In the genomic region with DNA sequence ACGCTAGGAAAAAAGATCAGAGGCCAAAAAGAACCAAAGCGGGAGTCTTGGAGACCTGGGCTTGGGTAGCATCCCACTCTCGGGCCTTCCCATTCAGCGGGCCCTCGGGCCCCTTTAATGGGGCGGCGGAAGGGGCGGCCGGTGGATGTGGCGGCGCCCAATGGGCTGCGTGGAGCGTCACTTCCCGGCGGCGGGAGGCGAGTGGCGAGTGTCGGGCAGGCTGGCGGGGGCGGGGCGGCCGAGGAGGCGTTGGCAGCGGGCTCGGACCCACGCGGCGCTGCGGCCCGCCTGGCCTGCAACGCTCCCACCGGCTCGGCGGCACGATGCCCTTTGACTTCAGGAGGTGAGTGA, we compare ENCODE assay signal across 8 mouse cellular contexts. TPM values are rescaled to one million over a fixed set of nuclear protein-coding genes. Genes with fewer than 3 reads are reported as not detected.
DNase-seq lines count a peak whose midpoint lies in the region; ATAC-seq and TF ChIP-seq lines count a peak whose summit lies in the region.

A gene (plus strand): TSS at position 200 of the 351 bp plus-strand sequence.

- H3K79me2 ChIP-seq in CH12.LX (replicated peaks; ENCODE audit: control insufficient read depth, extremely low read depth, insufficient read depth, poor library complexity, severe bottlenecking): peaks cover 40% of the 10 kb centered on the region

- H3K4me1 ChIP-seq in CH12.LX (ENCODE audit: control insufficient read depth in 1 of 2, insufficient read depth in 2 of 2): peaks cover 8 to 41% of the 10 kb centered on the region in 2 experiments
- H3K4me1 ChIP-seq in forebrain, embryonic 13.5 days: peaks cover 33% of the 10 kb centered on the region
- H3K4me1 ChIP-seq in heart, postnatal 0 days (ENCODE audit: control insufficient read depth, insufficient read depth): peaks cover 20% of the 10 kb centered on the region
- peaks cover 19 to 23% of the 10 kb centered on the region in 2 experiments for H3K4me1 ChIP-seq in liver, embryonic 14.5 days (replicated peaks; ENCODE audit: control insufficient read depth in 2 of 2, insufficient read depth in 2 of 2, low read length in 1 of 2)
- peaks cover 32% of the 10 kb centered on the region for H3K4me1 ChIP-seq in stomach, embryonic 15.5 days

- no peak for TF ChIP-seq CTCF in CH12.LX (conservative IDR thresholded peaks at IDR 0.05 in 1 of 2, IDR thresholded peaks at IDR 0.05 in 1 of 2; ENCODE audit: low read depth in 2 of 2, low read length in 2 of 2)
- no peak for TF ChIP-seq CTCF in heart, postnatal 0 days (IDR thresholded peaks at IDR 0.05; ENCODE audit: low read depth)
- TF ChIP-seq CTCF in liver, embryonic 14.5 days (IDR thresholded peaks at IDR 0.05; ENCODE audit: low read depth): no peak

- peak within 1 kb of the TSS; percentile 63; the same call in 1 of the 2 replicates for H3K27ac ChIP-seq in CH12.LX (ENCODE audit: insufficient read depth, low read depth)
- peak within 1 kb of the TSS; percentile 69 for H3K27ac ChIP-seq in forebrain, embryonic 13.5 days
- peak within 1 kb of the TSS; percentile 74 for H3K27ac ChIP-seq in heart, postnatal 0 days (ENCODE audit: low read depth)
- peak within 1 kb of the TSS; percentile 48 for H3K27ac ChIP-seq in liver, embryonic 14.5 days
- peak within 1 kb of the TSS; percentile 62 for H3K27ac ChIP-seq in stomach, embryonic 15.5 days

- peaks cover 17% of the 10 kb centered on the region for H3K9me3 ChIP-seq in CH12.LX (replicated peaks; ENCODE audit: low read length)
- H3K9me3 ChIP-seq in forebrain, embryonic 13.5 days (replicated peaks): 0 out of 2 replicates have a peak, but pooled peaks cover 3% of the 10 kb centered on the region
- no peaks in the 10 kb centered on the region for H3K9me3 ChIP-seq in heart, postnatal 0 days (replicated peaks; ENCODE audit: control insufficient read depth, low read length)
- H3K9me3 ChIP-seq in liver, embryonic 14.5 days (ENCODE audit: control insufficient read depth, low read length): no peaks in the 10 kb centered on the region
- H3K9me3 ChIP-seq in stomach, embryonic 15.5 days: no peaks in the 10 kb centered on the region

- H3K4me2 ChIP-seq in CH12.LX (ENCODE audit: insufficient read depth, low read depth, poor library complexity, severe bottlenecking): peak within 1 kb of the TSS; percentile 85
- H3K4me2 ChIP-seq in forebrain, embryonic 13.5 days: peak within 1 kb of the TSS; percentile 97
- peak within 1 kb of the TSS; percentile 97 for H3K4me2 ChIP-seq in heart, postnatal 0 days (ENCODE audit: low read depth, low read length)
- peak within 1 kb of the TSS; percentile 90 for H3K4me2 ChIP-seq in liver, embryonic 14.5 days (ENCODE audit: low read depth)
- peak within 1 kb of the TSS; percentile 81 for H3K4me2 ChIP-seq in stomach, embryonic 15.5 days

- TF ChIP-seq POLR2A in CH12.LX (IDR thresholded peaks at IDR 0.05; ENCODE audit: low read depth, low read length): peak; percentile 91

- H3K36me3 ChIP-seq in CH12.LX (replicated peaks in 1 of 2; ENCODE audit: control insufficient read depth in 1 of 2, insufficient read depth in 1 of 2, low read length in 1 of 2): peaks cover 22 to 30% of the 10 kb centered on the region in 2 experiments
- H3K36me3 ChIP-seq in forebrain, embryonic 13.5 days (ENCODE audit: poor library complexity, severe bottlenecking): peaks cover 29% of the 10 kb centered on the region
- peaks cover 20% of the 10 kb centered on the region for H3K36me3 ChIP-seq in heart, postnatal 0 days (replicated peaks; ENCODE audit: control insufficient read depth, insufficient read depth, low read length)
- H3K36me3 ChIP-seq in liver, embryonic 14.5 days (replicated peaks; ENCODE audit: control insufficient read depth, insufficient read depth, low read depth): no peaks in the 10 kb centered on the region
- H3K36me3 ChIP-seq in stomach, embryonic 15.5 days: no peaks in the 10 kb centered on the region; the same call in none of the 2 replicates

- dilution Hi-C loops in CH12.LX (cut with MboI; ENCODE audit: extremely low pct_ligation_motif_present, extremely low pct_unique_long_range_greater_than_20kb, low sequenced_read_pairs): no loop called here

- peak; percentile 77 for DNase-seq in CH12.LX (ENCODE audit: extremely low read depth)
- peak; percentile 46 for DNase-seq in c-Kit-positive CD71-positive TER-119-positive erythroid progenitor cells, embryonic 14.5 days (ENCODE audit: low spot score)
- DNase-seq in heart, postnatal 0 days (ENCODE audit: low spot score): peak; percentile 85
- peak; percentile 95 to 98 for DNase-seq in kidney, postnatal 36 days
- DNase-seq in liver, embryonic 14.5 days (ENCODE audit: low read depth in 3 of 3, low spot score in 3 of 3): peak; percentile 49 to 65 (median 52)
- DNase-seq in neural tube, embryonic 10.5 days (ENCODE audit: extremely low spot score, low spot score): peak; percentile 90

- ATAC-seq in forebrain, embryonic 13.5 days: peak; percentile 98
- ATAC-seq in heart, postnatal 0 days (ENCODE audit: insufficient read depth, low read depth): peak; percentile 96
- ATAC-seq in liver, embryonic 14.5 days (ENCODE audit: insufficient read depth): peak; percentile 87
- ATAC-seq in stomach, embryonic 15.5 days (ENCODE audit: insufficient read depth, low FRiP score, low read depth): peak; percentile 91

- in situ Hi-C loops in CH12.LX (cut with MboI; ENCODE audit: low pct_ligation_motif_present, low pct_unique_long_range_greater_than_20kb, low sequenced_read_pairs): no loop called here

- TF ChIP-seq RAD21 in CH12.LX (IDR thresholded peaks at IDR 0.05; ENCODE audit: low read depth, low read length): no peak; the same call in 1 of the 2 replicates

- peak within 1 kb of the TSS; percentile 75 to 97 (median 86) for H3K4me3 ChIP-seq in CH12.LX (replicated peaks in 1 of 3; ENCODE audit: low read depth in 2 of 3, low read length in 2 of 3, poor library complexity in 1 of 3)
- H3K4me3 ChIP-seq in forebrain, embryonic 13.5 days: peak within 1 kb of the TSS; percentile 83
- H3K4me3 ChIP-seq in heart, postnatal 0 days (ENCODE audit: low read depth, low read length): peak within 1 kb of the TSS; percentile 72
- peak within 1 kb of the TSS; percentile 59 to 67 for H3K4me3 ChIP-seq in liver, embryonic 14.5 days (ENCODE audit: insufficient read depth in 1 of 2, low read depth in 2 of 2, low read length in 2 of 2)
- peak within 1 kb of the TSS; percentile 67 for H3K4me3 ChIP-seq in stomach, embryonic 15.5 days (replicated peaks)

- no peaks in the 10 kb centered on the region for H3K27me3 ChIP-seq in CH12.LX (replicated peaks)
- 0 out of 2 replicates have a peak, but pooled peaks cover 3% of the 10 kb centered on the region for H3K27me3 ChIP-seq in forebrain, embryonic 13.5 days
- H3K27me3 ChIP-seq in heart, postnatal 0 days (ENCODE audit: control insufficient read depth, insufficient read depth, low read length): no peaks in the 10 kb centered on the region
- H3K27me3 ChIP-seq in liver, embryonic 14.5 days (ENCODE audit: control insufficient read depth, insufficient read depth, low read length): no peaks in the 10 kb centered on the region
- H3K27me3 ChIP-seq in stomach, embryonic 15.5 days (replicated peaks): no peaks in the 10 kb centered on the region

- under 1% methylated on average over 32 of the region's 36 CpGs for WGBS in forebrain, embryonic 13.5 days
- under 1% methylated on average over 34 of the region's 36 CpGs for WGBS in heart, postnatal 0 days
- under 1% methylated on average over 35 of the region's 36 CpGs for WGBS in liver, embryonic 14.5 days (ENCODE audit: insufficient replicate concordance)
- WGBS in stomach, embryonic 15.5 days: under 1% methylated on average over 29 of the region's 36 CpGs

- H3K9ac ChIP-seq in CH12.LX (ENCODE audit: insufficient read depth, low read depth): peak within 1 kb of the TSS; percentile 93
- H3K9ac ChIP-seq in forebrain, embryonic 13.5 days: peak within 1 kb of the TSS; percentile 94
- peak within 1 kb of the TSS; percentile 75 for H3K9ac ChIP-seq in heart, postnatal 0 days (replicated peaks; ENCODE audit: low read depth, low read length)
- H3K9ac ChIP-seq in liver, embryonic 14.5 days (replicated peaks): peak within 1 kb of the TSS; percentile 72
- H3K9ac ChIP-seq in stomach, embryonic 15.5 days: peak within 1 kb of the TSS; percentile 73

- TF ChIP-seq EP300 in CH12.LX (IDR thresholded peaks at IDR 0.05; ENCODE audit: low read length): no peak
- no peak for TF ChIP-seq EP300 in heart, postnatal 0 days (IDR thresholded peaks at IDR 0.05; ENCODE audit: low read depth)
- no peak for TF ChIP-seq EP300 in liver, embryonic 14.5 days (IDR thresholded peaks at IDR 0.05; ENCODE audit: low read depth)

TF ChIP-seq in CH12.LX, 34 proteins besides CTCF, POLR2A, EP300 and RAD21 (continues in another document):
- TF ChIP-seq POLR2AphosphoS2 (IDR thresholded peaks at IDR 0.05; ENCODE audit: low read depth, low read length) (no peak), ZKSCAN1 (IDR thresholded peaks at IDR 0.05; ENCODE audit: borderline replicate concordance, low read depth, low read length) (no peak), NRF1 (IDR thresholded peaks at IDR 0.05; ENCODE audit: low read depth, low read length) (no peak), JUN (IDR thresholded peaks at IDR 0.05; ENCODE audit: insufficient read depth, low read depth, low read length) (no peak), SMC3 (IDR thresholded peaks at IDR 0.05; ENCODE audit: low read depth, low read length) (no peak), CHD1 (IDR thresholded peaks at IDR 0.05; ENCODE audit: low read depth, low read length) (no peak), MAZ (IDR thresholded peaks at IDR 0.05; ENCODE audit: low read depth, low read length) (peak; percentile 70; the same call in 1 of the 2 replicates), ZMIZ1 (IDR thresholded peaks at IDR 0.05; ENCODE audit: low read depth, low read length) (peak; percentile 75), USF1 (IDR thresholded peaks at IDR 0.05; ENCODE audit: low read depth, low read length) (no peak), ETS1 (conservative IDR thresholded peaks at IDR 0.05; ENCODE audit: low read depth, low read length) (no peak), USF2 (conservative IDR thresholded peaks at IDR 0.05; ENCODE audit: low read depth, low read length) (no peak), KAT2A (IDR thresholded peaks at IDR 0.05; ENCODE audit: insufficient replicate concordance, low read length) (no peak), CHD2 (IDR thresholded peaks at IDR 0.05; ENCODE audit: low read length) (peak; percentile 18; the same call in 1 of the 2 replicates)

RNA-seq across cellular contexts. Expression of the gene that starts here (rescaled TPM):
- total RNA-seq in CH12.LX (2012; rRNA removed) (129 and 131 TPM in 2 replicates), CH12.LX (2014; rRNA removed) (89.5 and 93.5 TPM in 2 replicates)
- 111 and 142 TPM in 2 replicates for polyA plus RNA-seq in CH12.LX (2012; ENCODE audit: insufficient read length, low read depth)
- 95.9 and 109 TPM in 2 replicates for polyA plus RNA-seq in forebrain, embryonic 13.5 days (2015; fragmentation: Nextera tagmentation; extraction: Ambion mirVana)
- 148 and 152 TPM in 2 replicates for total RNA-seq in heart, postnatal 0 days (2014; rRNA removed; ENCODE audit: low replicate concordance)
- 50.8 and 53.3 TPM in 2 replicates for polyA plus RNA-seq in heart, postnatal 0 days (2015; fragmentation: Nextera tagmentation; extraction: Ambion mirVana)
- 26.0 and 27.5 TPM in 2 replicates for polyA plus RNA-seq in liver, embryonic 14.5 days (2012; rRNA removed)
- 31.3 and 33.4 TPM in 2 replicates for polyA plus RNA-seq in liver, embryonic 14.5 days (2014; fragmentation: Nextera tagmentation; extraction: Ambion mirVana)
- polyA plus RNA-seq in stomach, embryonic 15.5 days (2015; fragmentation: Nextera tagmentation; extraction: Ambion mirVana): 106 and 113 TPM in 2 replicates

Comparison
In these comparisons a context has a peak if more than half of its experiments do, and no peak if none do; other contexts are left out.
1. Peak in every context shown above with its lines: DNase-seq, ATAC-seq, H3K4me3 ChIP-seq and H3K27ac ChIP-seq.
2. DNase-seq: peak in every context shown above with its lines; median percentile 96 in kidney, postnatal 36 days; 90 in neural tube, embryonic 10.5 days; 85 in heart, postnatal 0 days; 77 in CH12.LX; 52 in liver, embryonic 14.5 days; 46 in c-Kit-positive CD71-positive TER-119-positive erythroid progenitor cells, embryonic 14.5 days.